Mouse (Mus musculus): Measurements from ENCODE around the gene Cds1. TPM values are rescaled to one million over a fixed set of nuclear protein-coding genes. Genes with fewer than 3 reads are reported as not detected.
A peak's percentile ranks its signal among the peaks of the same experiment; 100 is the strongest.

Cds1 gene
- total RNA-seq, 1 experiment from 2014 or later, result 5.3 TPM

DNA sequence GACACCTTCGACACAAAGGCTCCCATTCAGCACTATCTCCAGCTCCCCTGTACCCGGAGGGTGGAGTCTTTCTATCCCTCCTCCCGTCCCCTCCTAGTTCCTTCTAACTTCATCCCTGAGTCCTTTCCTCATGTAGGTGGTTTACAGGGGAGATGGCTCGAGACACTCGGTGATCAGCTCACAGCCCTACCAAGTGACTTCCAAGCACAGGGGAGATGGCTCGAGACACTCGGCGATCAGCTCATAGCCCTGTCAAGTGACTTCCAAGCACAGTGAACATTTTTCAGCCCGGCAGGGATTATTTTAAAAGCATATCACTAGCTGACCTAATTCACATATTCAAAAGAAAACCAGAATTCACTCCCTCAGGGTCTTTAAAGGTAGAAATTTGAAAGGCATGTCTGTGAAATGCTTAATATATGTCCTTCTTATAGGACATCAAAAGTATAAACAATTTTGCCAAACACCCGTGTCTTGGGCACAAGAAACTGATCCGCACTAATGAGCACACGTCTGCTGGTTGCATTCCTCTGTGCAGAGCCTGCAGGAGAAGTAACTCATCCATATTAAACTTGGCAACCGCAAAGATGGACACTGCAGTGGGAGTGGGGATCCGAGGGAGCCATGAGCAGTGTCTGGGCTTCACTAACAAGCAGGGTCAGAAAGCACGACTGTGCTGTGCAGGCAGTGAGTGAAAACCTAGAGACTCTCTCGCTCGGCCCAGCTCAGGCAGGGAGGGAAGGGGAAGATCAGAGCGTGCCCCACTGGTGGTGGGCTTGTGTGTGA, 97.0 kb downstream of the Cds1 start:
- ATAC-seq (replicated peaks; ENCODE audit: low read depth, poor library complexity, severe bottlenecking), result no peak

DNA sequence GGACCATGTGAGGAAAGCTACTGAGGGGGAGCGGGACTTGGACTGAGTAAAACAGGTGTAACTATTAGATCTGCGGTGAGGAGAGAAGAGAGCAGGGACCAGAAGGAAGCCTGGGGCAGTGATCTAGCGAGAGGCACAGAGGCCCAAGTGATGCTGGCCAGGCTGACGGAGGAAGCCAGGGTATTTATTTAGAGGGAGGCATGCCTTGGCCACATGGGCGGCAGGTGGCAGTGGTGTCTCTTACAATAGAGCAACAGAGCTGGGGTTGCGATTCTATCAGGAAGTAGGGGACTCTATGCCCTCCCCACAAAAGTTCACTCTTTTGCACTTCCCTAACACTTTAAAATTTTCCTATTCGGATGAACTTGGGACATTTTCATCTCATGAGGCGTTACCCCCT, 97.7 kb downstream of the Cds1 start:
- ATAC-seq (replicated peaks; ENCODE audit: low read depth, poor library complexity, severe bottlenecking), result no peak

DNA sequence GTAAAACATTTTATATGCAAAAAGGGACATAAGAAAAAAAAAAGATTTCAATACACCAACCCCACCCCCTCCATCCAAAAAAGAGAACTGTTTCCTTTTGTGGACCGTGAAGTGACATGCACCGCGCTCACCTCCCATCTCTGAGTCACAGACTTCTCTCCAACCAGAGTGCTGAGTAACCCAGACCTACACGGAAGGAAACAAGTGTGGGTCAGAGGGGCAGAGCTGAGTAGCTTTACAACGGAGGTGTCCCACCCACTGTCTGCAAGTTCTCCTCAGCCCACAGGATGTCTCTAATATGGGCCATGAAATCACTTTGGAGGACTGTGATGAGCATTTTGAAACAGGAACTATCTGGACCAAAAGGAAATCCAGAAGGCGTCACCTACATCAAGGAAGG, 99.0 kb downstream of the Cds1 start:
- ATAC-seq (replicated peaks; ENCODE audit: low read depth, poor library complexity, severe bottlenecking), result peak; percentile 87

GRCm38 (mm10) chr5:101866722-101867121, 101.8 kb downstream of the Cds1 start:
- no peak for ATAC-seq (replicated peaks; ENCODE audit: low read depth, poor library complexity, severe bottlenecking)

Other genes starting within 250 kb of the Cds1 start
- gene Nkx6-1, start 100.1 kb upstream of the Cds1 start, total RNA-seq (2017), result not detected in 2 replicates

Measured in common myeloid progenitor, adult 5-6 weeks (primary cell).